Mouse (Mus musculus) adrenal gland, postnatal 14 days (tissue): ENCODE measurements around the gene Trhr2. TPM values are rescaled to one million over a fixed set of nuclear protein-coding genes. Genes with fewer than 3 reads are reported as not detected.

Experiments used
- total RNA-seq: library from RNA; stranded (reverse); gene quantifications from 2 replicates; pipeline ENCODE4 v1.2.3, GENCODE M21; 2021

Trhr2 gene
- total RNA-seq, 1 experiment from 2014 or later, result not detected

Other genes starting within 250 kb of the Trhr2 start
- 23.6 and 24.6 TPM in 2 replicates for gene Zfpm1, start 78.6 kb downstream of the Trhr2 start, total RNA-seq
- 39.5 and 40.6 TPM in 2 replicates for gene Zc3h18, start 15.9 kb upstream of the Trhr2 start, total RNA-seq
- not detected in 2 replicates for gene Il17c, start 61.3 kb upstream of the Trhr2 start, total RNA-seq
- 25.5 and 47.7 TPM in 2 replicates for gene Cyba, start 72.2 kb upstream of the Trhr2 start, total RNA-seq
- 10.6 and 13.3 TPM in 2 replicates for gene Mvd, start 82.7 kb upstream of the Trhr2 start, total RNA-seq
- gene Snai3, start 100.0 kb upstream of the Trhr2 start, total RNA-seq, result 0.45 TPM in 1 of 2 replicates, not detected in the other
- gene Rnf166, start 115.3 kb upstream of the Trhr2 start, total RNA-seq, result 37.9 and 38.5 TPM in 2 replicates
- gene Ctu2, start 115.4 kb upstream of the Trhr2 start, total RNA-seq, result 21.3 and 23.0 TPM in 2 replicates
- 23.2 and 29.9 TPM in 2 replicates for gene Piezo1, start 190.6 kb upstream of the Trhr2 start, total RNA-seq
- 15.5 and 15.8 TPM in 2 replicates for gene Cdt1, start 207.3 kb upstream of the Trhr2 start, total RNA-seq
- 71.3 and 74.9 TPM in 2 replicates for gene Aprt, start 216.2 kb upstream of the Trhr2 start, total RNA-seq